Mouse (Mus musculus) cerebellum, adult 2 months (tissue): ENCODE results near the gene Nsf.

ENCODE experiments used
- CTCF ChIP-seq: fragments of 200-500 bp; IDR thresholded peaks from 2 replicates; pipeline ENCODE4 v1.5.1; 2011; ENCODE audit warnings: low read depth, mild to moderate bottlenecking, control low read depth, low read length, moderate library complexity, borderline replicate concordance; ENCODE audit not compliant: insufficient read depth
- POLR2A ChIP-seq: fragments of 200-500 bp; IDR thresholded peaks from 2 replicates; pipeline ENCODE4 v1.6.1; 2011; ENCODE audit warnings: low read length, control low read depth, borderline replicate concordance; ENCODE audit not compliant: insufficient read depth

DNA sequence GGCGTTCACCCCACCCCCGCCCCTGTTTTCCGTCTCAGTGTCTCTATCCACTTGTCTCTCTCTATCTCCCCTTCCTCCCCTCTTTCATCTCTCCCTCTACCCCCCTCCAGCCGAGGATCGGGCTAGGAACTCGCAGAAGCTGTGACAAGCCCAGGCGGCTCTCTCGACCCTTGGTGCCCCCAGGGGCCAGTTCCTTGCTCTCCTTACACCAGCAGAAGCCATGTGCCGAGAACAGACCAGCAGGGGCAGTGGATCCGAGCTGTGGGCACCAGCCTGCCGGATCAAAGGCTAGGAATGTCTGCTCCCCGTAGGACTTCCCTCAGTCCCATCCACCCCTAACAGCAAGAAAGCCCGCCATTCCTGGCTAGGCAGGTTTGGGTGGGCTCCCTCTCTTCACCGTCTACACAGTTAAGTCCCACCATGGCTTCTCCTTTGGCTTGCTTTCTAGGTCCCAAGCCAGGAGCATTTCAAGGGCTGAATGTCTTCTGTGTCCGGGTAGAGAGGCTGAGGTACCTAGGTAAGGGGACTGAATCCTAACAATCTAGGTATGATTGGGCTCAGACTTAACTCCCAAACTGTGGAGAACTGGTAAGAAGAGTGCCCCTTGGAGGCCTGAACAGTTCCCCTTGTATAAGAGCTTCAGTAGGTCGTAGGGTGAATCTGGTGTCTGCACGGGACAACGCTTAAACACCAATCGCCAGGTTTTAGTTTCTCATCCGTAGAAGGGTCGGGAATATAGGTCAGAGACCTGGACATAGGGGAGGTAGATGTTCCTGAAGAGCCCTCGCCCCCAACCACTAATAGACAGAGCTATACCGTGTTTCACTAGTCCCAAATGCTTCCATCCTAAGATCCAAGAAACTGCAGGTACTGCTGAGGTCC lies 181.1 kb downstream of the Nsf start:
- TF ChIP-seq CTCF (no peak), POLR2A (no peak)
